Mouse (Mus musculus) skeletal muscle tissue, postnatal 0 days (tissue): ENCODE data around the gene Gm14685. TPM values are rescaled to one million over a fixed set of nuclear protein-coding genes. Genes with fewer than 3 reads are reported as not detected.

Experiments used
- polyA plus RNA-seq: library from polyadenylated mRNA; unstranded; fragments of >200 nt; fragmentation: Nextera tagmentation; extraction: Ambion mirVana; gene quantifications from 2 replicates; pipeline ENCODE4 v1.2.1, GENCODE M21; 2015

Gm14685 gene
- polyA plus RNA-seq: 0.16 TPM in 1 of 2 replicates, not detected in the other

GRCm38 (mm10) chrX:73116747-73117146 is at the start of gene Gm14685:
Gene Gm14685, plus strand, starts transcription at chrX:73117047.

DNA sequence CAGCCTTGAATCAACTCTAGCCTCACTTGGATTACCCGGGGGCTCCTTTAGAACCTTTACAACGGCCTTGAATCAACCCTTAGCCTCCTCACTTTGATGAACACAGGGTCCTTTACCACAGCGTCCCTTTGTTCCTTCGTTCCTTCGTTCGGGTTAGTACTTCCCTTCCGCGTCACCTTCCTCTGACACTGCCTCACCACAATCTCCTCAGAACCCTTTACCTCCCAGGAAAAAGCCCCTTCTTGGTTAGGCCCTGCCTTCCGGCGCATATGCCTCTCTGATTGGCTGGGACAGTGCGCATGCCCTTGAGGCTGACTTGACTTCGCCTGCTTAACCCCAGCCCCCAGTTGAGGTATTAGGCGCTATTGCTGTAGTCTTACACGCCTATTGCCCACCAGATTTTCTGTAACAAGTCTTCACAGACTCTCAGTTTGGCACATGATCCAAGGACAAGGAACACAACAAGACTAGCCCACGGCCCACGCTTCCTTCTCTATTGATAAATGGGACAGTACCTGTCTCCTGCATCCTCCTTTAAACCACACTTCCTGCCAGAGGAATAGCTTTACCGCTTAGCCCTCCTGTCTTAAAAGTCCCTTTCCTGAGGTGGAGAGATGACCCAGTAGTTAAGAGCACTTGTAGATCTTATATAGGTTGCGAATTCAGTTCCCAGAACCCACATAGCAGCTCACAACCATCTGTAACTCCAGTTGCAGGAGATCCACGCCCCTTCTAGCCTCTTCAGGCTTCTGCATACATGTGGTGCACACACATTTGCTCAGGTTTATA is 34.4 kb upstream of the Gm14685 start, which contains the start of gene Xlr4a:
TSS of gene Xlr4a (minus strand) at position 212 of the 789 bp plus-strand sequence.

DNA sequence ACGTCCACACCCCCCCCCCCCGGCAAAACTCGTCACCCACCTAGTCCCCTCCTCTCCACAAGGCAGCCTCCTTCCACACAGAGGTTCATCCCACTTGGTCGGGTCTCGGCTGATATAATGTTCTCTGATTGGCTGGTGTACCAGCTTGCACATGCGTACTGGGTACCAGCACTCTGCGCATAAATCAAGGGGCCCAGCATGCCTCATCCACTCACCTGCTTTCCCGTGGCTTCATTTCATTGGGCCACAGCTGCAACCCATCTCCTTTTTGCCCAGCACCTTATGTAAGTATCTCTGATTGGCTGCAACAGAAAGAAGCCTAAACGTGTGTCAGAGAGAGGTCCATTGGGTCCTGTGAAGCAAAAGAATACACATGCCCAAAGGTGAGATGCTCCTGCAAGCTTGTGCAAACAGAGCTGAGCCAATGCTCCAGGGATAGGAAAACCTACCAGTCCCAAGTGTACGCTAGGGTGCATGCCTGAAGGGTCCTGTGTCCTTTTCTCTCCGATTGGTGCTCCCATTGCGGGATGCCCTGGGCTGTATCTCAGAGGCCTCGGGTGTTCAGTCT is 19.8 kb upstream of the Gm14685 start, which contains the start of gene Xlr3a:
TSS of gene Xlr3a (minus strand) at position 155 of the 568 bp plus-strand sequence.

GRCm38 (mm10) chrX:73148496-73148895 is 31.6 kb downstream of the Gm14685 start, which contains the start of gene Xlr5b:
Gene Xlr5b, plus strand, starts transcription at chrX:73148796.

GRCm38 (mm10) chrX:73149350-73149749 is 32.5 kb downstream of the Gm14685 start, which contains the start of gene DXBay18:
Gene DXBay18, minus strand, starts transcription at chrX:73149450.

GRCm38 (mm10) chrX:73176889-73177288 is 60.0 kb downstream of the Gm14685 start, which contains the start of gene Spin2d:
Gene Spin2d, minus strand, starts transcription at chrX:73176989.

Other genes starting within 250 kb of the Gm14685 start
- 34.5 and 37.6 TPM in 2 replicates for gene Cetn2, start 198.6 kb upstream of the Gm14685 start, polyA plus RNA-seq
- 6.0 and 8.8 TPM in 2 replicates for gene Nsdhl, start 198.5 kb upstream of the Gm14685 start, polyA plus RNA-seq
- gene Zfp185, start 129.7 kb upstream of the Gm14685 start, polyA plus RNA-seq: 2.3 and 6.4 TPM in 2 replicates
- not detected in 2 replicates for gene Pnma5, start 79.9 kb upstream of the Gm14685 start, polyA plus RNA-seq
- not detected in 2 replicates for gene Pnma3, start 52.3 kb upstream of the Gm14685 start, polyA plus RNA-seq
- 0.77 and 1.3 TPM in 2 replicates for gene Xlr4a, start 34.6 kb upstream of the Gm14685 start, polyA plus RNA-seq
- 0.82 TPM in 1 of 2 replicates, not detected in the other for gene Xlr3a, start 20.0 kb upstream of the Gm14685 start, polyA plus RNA-seq
- not detected in 2 replicates for gene Xlr5b, start 31.7 kb downstream of the Gm14685 start, polyA plus RNA-seq
- not detected in 2 replicates for gene DXBay18, start 32.4 kb downstream of the Gm14685 start, polyA plus RNA-seq
- not detected in 2 replicates for gene Spin2d, start 59.9 kb downstream of the Gm14685 start, polyA plus RNA-seq
- 0.63 and 11.3 TPM in 2 replicates for gene Xlr3b, start 75.2 kb downstream of the Gm14685 start, polyA plus RNA-seq
- gene Xlr4b, start 97.3 kb downstream of the Gm14685 start, polyA plus RNA-seq: 1.3 TPM in 1 of 2 replicates, not detected in the other
- gene F8a, start 111.2 kb downstream of the Gm14685 start, polyA plus RNA-seq: 13.3 and 14.3 TPM in 2 replicates
- gene Xlr4c, start 126.1 kb downstream of the Gm14685 start, polyA plus RNA-seq: 0.19 and 0.22 TPM in 2 replicates
- gene Xlr3c, start 148.3 kb downstream of the Gm14685 start, polyA plus RNA-seq: not detected in 2 replicates
- 0.09 TPM in 1 of 2 replicates, not detected in the other for gene Xlr5a, start 175.9 kb downstream of the Gm14685 start, polyA plus RNA-seq
- gene Xlr5c, start 175.9 kb downstream of the Gm14685 start, polyA plus RNA-seq: not detected in 2 replicates
- gene Gm45015, start 219.8 kb downstream of the Gm14685 start, polyA plus RNA-seq: not detected in 2 replicates
- gene Zfp275, start 225.6 kb downstream of the Gm14685 start, polyA plus RNA-seq: 8.3 and 8.4 TPM in 2 replicates